10 mouse cellular contexts compared by ENCODE assay signal in the genomic region with DNA sequence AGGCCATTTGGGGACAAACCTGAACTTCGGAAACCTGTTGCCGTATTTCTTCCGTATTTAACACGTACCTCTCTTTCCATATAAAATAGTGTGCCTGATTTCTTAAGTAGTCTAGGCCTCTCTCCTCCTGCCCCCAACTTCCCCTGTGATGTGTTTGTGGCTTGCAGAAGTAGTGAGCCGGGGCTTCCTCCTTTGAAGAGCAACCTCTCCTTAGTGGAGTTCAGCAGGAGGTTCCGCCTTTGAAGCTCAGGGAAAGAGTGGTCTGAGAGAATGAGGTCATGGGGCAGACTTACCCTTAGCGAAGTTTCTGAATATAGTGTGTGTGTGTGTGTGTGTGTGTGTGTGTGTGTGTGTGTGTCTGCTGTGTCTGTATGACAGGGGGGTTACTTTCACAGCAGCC. TPM values are rescaled to one million over a fixed set of nuclear protein-coding genes. Genes with fewer than 3 reads are reported as not detected.
DNase-seq lines count a peak whose midpoint lies in the region; ATAC-seq and TF ChIP-seq lines count a peak whose summit lies in the region.
"Had no signal": no experiment of that assay in that cellular context is flagged by ENCODE, and none has a peak within 500 bp of the region (broad histone marks: within the 10 kb centered on the region; RNA-seq: fewer than 3 reads in every experiment).

No protein-coding gene starts in this region.

- H3K4me3 ChIP-seq in heart, embryonic 16.5 days (ENCODE audit: low read length) = no peak overlapping the region
- H3K4me3 ChIP-seq in heart, embryonic 12.5 days = no peak overlapping the region
- H3K4me3 ChIP-seq in midbrain, postnatal 0 days (ENCODE audit: low read depth, low read length) = no peak overlapping the region

- TF ChIP-seq CTCF in midbrain, postnatal 0 days (IDR thresholded peaks at IDR 0.05) = no peak

- DNase-seq in CD8-positive naive resting alpha-beta T cell, adult 2 months (ENCODE audit: low read depth in 2 of 2, low spot score in 2 of 2) = peak; percentile 11 to 26
- no peak for DNase-seq in midbrain, postnatal 0 days (ENCODE audit: low spot score)
- DNase-seq in urinary bladder, postnatal 25 days (ENCODE audit: low spot score) = no peak
- no peak for DNase-seq in ovary, postnatal 36 days (ENCODE audit: low spot score)
- DNase-seq in frontal cortex, postnatal 14 days (ENCODE audit: low spot score in 2 of 2) = no peak

- WGBS in heart, embryonic 16.5 days = 73% methylated on average over 7 of the region's 7 CpGs
- WGBS in heart, embryonic 12.5 days = 74% methylated on average over 7 of the region's 7 CpGs
- 64% methylated on average over 7 of the region's 7 CpGs for WGBS in midbrain, postnatal 0 days

- no peak overlapping the region for H3K27ac ChIP-seq in heart, embryonic 16.5 days (ENCODE audit: low read length)
- H3K27ac ChIP-seq in heart, embryonic 12.5 days (ENCODE audit: poor library complexity, severe bottlenecking) = no peak overlapping the region
- no peak overlapping the region for H3K27ac ChIP-seq in midbrain, postnatal 0 days (ENCODE audit: low read depth, low read length)
- H3K27ac ChIP-seq: hindbrain, embryonic 14.5 days had no signal

- H3K4me2 ChIP-seq in heart, embryonic 16.5 days (ENCODE audit: low read depth, low read length) = no peak overlapping the region
- no peak overlapping the region for H3K4me2 ChIP-seq in heart, embryonic 12.5 days
- no peak overlapping the region for H3K4me2 ChIP-seq in midbrain, postnatal 0 days (ENCODE audit: low read depth, low read length, poor library complexity, severe bottlenecking)
- H3K4me2 ChIP-seq: hindbrain, embryonic 14.5 days had no signal

- peaks cover 24% of the 10 kb centered on the region for H3K36me3 ChIP-seq in heart, embryonic 16.5 days (ENCODE audit: control insufficient read depth, insufficient read depth)
- peaks cover 76% of the 10 kb centered on the region for H3K36me3 ChIP-seq in heart, embryonic 12.5 days
- H3K36me3 ChIP-seq in midbrain, postnatal 0 days (ENCODE audit: insufficient read depth, low read length) = peaks cover 63% of the 10 kb centered on the region

- H3K9ac ChIP-seq in heart, embryonic 16.5 days (ENCODE audit: low read length) = no peak overlapping the region
- no peak overlapping the region for H3K9ac ChIP-seq in heart, embryonic 12.5 days
- no peak overlapping the region for H3K9ac ChIP-seq in midbrain, postnatal 0 days (replicated peaks; ENCODE audit: low read length, poor library complexity, severe bottlenecking)
- H3K9ac ChIP-seq: hindbrain, embryonic 14.5 days had no signal

- no peaks in the 10 kb centered on the region for H3K9me3 ChIP-seq in heart, embryonic 16.5 days (replicated peaks; ENCODE audit: control insufficient read depth, low read length)
- H3K9me3 ChIP-seq in heart, embryonic 12.5 days (replicated peaks) = no peaks in the 10 kb centered on the region
- no peaks in the 10 kb centered on the region for H3K9me3 ChIP-seq in midbrain, postnatal 0 days (ENCODE audit: low read length)

- no peaks in the 10 kb centered on the region for H3K27me3 ChIP-seq in heart, embryonic 16.5 days (ENCODE audit: control insufficient read depth, insufficient read depth, low read length)
- H3K27me3 ChIP-seq in heart, embryonic 12.5 days (replicated peaks) = no peaks in the 10 kb centered on the region
- no peaks in the 10 kb centered on the region for H3K27me3 ChIP-seq in midbrain, postnatal 0 days (ENCODE audit: insufficient read depth, low read length)

- ATAC-seq in heart, embryonic 16.5 days (replicated peaks; ENCODE audit: extremely low read depth, insufficient read depth, low FRiP score) = 0 out of 2 replicates have a peak, but pooled peaks have one; percentile 34
- ATAC-seq in heart, embryonic 12.5 days (ENCODE audit: insufficient number of reproducible peaks, low FRiP score) = no peak
- peak; percentile 99 for ATAC-seq in hematopoietic stem cell, adult 5-6 weeks (replicated peaks in 1 of 2; ENCODE audit: insufficient read depth in 1 of 2, low FRiP score in 2 of 2, low TSS enrichment in 1 of 2, low read depth in 1 of 2, poor library complexity in 2 of 2, severe bottlenecking in 2 of 2)
- 0 out of 2 replicates have a peak, but pooled peaks have one; percentile 29 for ATAC-seq in midbrain, postnatal 0 days (ENCODE audit: low FRiP score)

- H3K4me1 ChIP-seq in heart, embryonic 16.5 days (ENCODE audit: control insufficient read depth, insufficient read depth, low read length) = no peaks in the 10 kb centered on the region
- peaks cover 12% of the 10 kb centered on the region; the same call in 1 of the 2 replicates for H3K4me1 ChIP-seq in heart, embryonic 12.5 days (replicated peaks)
- H3K4me1 ChIP-seq in midbrain, postnatal 0 days (ENCODE audit: insufficient read depth, low read length) = no peaks in the 10 kb centered on the region

RNA-seq across cellular contexts. Expression of a gene that starts 43.2 kb away (rescaled TPM):
- not detected in 2 replicates for polyA plus RNA-seq in heart, embryonic 16.5 days (2015; fragmentation: Nextera tagmentation; extraction: Ambion mirVana)
- not detected in 2 replicates for polyA plus RNA-seq in heart, embryonic 12.5 days (2016; fragmentation: Nextera tagmentation; extraction: Ambion mirVana)
- total RNA-seq in hematopoietic stem cell, adult 5-6 weeks (2017) = not detected in 2 replicates
- total RNA-seq in midbrain, postnatal 0 days (2014; rRNA removed) = not detected in 2 replicates
- 0.41 and 0.53 TPM in 2 replicates for polyA plus RNA-seq in midbrain, postnatal 0 days (2015; fragmentation: Nextera tagmentation; extraction: Ambion mirVana)
- polyA plus RNA-seq: frontal cortex, adult 2 months had no signal

Comparison
In these comparisons a context has a peak if more than half of its experiments do, and no peak if none do; other contexts are left out.
1. DNase-seq: peak in CD8-positive naive resting alpha-beta T cell, adult 2 months (2 of 2); none in midbrain, postnatal 0 days (single experiment), urinary bladder, postnatal 25 days (single experiment), ovary, postnatal 36 days (single experiment) and frontal cortex, postnatal 14 days (0 of 2).